Mouse (Mus musculus) hindbrain, embryonic 16.5 days (tissue): Measurements from ENCODE around the gene Rabggta. TPM values are rescaled to one million over a fixed set of nuclear protein-coding genes. Genes with fewer than 3 reads are reported as not detected.

ENCODE experiments used
- ATAC-seq: fragments of 200-750 bp; cut with Nextera tagmentation; 2 replicates; pipeline ENCODE4 v1.8.0; 2017; ENCODE audit warnings: moderate TSS enrichment, moderate library complexity
- H3K27ac ChIP-seq: fragments of 300-500 bp; sonication (generic); 2 replicates; pipeline ENCODE4 v1.5.1; 2014; ENCODE audit warnings: low read depth, mild to moderate bottlenecking, control low read depth, low read length, moderate library complexity
- H3K27me3 ChIP-seq: fragments of 300-500 bp; sonication (generic); replicated peaks from 2 replicates; pipeline ENCODE4 v1.6.1; 2014; ENCODE audit warnings: low read length; ENCODE audit not compliant: control insufficient read depth, insufficient read depth
- H3K36me3 ChIP-seq: fragments of 300-500 bp; sonication (generic); 2 replicates; pipeline ENCODE4 v1.6.1; 2014; ENCODE audit warnings: mild to moderate bottlenecking, low read length, moderate library complexity, mixed read lengths; ENCODE audit not compliant: control insufficient read depth, insufficient read depth
- H3K4me1 ChIP-seq: fragments of 300-500 bp; sonication (generic); 2 replicates; pipeline ENCODE4 v1.6.1; 2014; ENCODE audit warnings: low read depth, low read length; ENCODE audit not compliant: control insufficient read depth, insufficient read depth
- H3K4me2 ChIP-seq: fragments of 300-500 bp; sonication (generic); 2 replicates; pipeline ENCODE4 v1.6.1; 2014; ENCODE audit warnings: mild to moderate bottlenecking, low read length, control low read depth, moderate library complexity
- H3K4me3 ChIP-seq: fragments of 300-500 bp; sonication (generic); 2 replicates; pipeline ENCODE4 v1.5.1; 2014; ENCODE audit warnings: mild to moderate bottlenecking, low read length, control low read depth, moderate library complexity
- H3K9ac ChIP-seq: fragments of 300-500 bp; sonication (generic); 2 replicates; pipeline ENCODE4 v1.6.1; 2014; ENCODE audit warnings: low read depth, mild to moderate bottlenecking, control low read depth, low read length, moderate library complexity
- H3K9me3 ChIP-seq: fragments of 300-500 bp; sonication (generic); 2 replicates; pipeline ENCODE4 v1.6.1; 2014; ENCODE audit warnings: mild to moderate bottlenecking, low read length, moderate library complexity; ENCODE audit not compliant: control insufficient read depth
- WGBS: fragments of 180-500 bp; shearing (Covaris S2); extraction: QIAGEN DNeasy Blood & Tissue Kit; methylation state at CpG from one replicate; pipeline ENCODE4 v1.1.7; 2014; 5-methylcytosine and 5-hydroxymethylcytosine counted together
- polyA plus RNA-seq: library from polyadenylated mRNA; unstranded; fragments of >200 nt; fragmentation: Nextera tagmentation; extraction: Ambion mirVana; gene quantifications from 2 replicates; pipeline ENCODE4 v1.2.1, GENCODE M21; 2015

The Rabggta gene
- polyA plus RNA-seq, result 60.3 and 65.8 TPM in 2 replicates

DNA sequence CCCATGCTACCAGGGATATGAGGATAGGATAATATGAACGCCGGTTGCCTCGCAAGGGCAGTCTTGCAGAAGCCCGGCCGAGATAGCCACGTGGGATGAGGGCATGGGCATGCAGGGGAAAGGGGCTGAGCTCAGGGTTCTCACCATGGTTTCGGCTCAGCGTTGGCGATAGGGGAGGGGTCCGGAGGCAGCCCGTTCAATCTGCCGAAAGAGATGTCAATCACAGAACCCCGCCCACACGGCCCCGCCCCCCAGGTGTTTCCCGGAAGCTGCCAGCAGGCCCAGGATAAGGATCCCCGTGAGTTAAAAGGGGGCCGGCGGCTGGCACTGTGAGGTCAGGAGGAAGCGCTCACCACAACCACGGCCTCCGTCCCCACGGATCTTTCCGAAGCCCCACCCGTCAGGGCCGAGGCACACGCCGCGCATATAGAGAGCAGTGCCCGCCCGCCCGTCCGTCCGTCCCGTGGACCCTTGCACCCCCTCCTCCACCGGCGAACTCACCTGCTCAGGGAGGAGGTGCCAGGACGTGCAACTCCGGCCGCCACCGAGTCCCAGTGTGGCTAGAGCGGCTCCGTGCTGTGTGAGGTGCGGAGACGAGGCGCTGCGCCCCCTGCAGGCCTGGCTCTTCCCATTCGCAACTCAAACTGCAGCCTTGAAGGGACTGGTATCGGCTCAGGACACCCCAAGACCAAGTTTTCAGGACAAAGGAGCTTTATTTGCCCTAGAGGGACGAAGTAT is at the start of gene Rabggta:
Gene Rabggta, minus strand, starts transcription at position 564 of the 738 bp plus-strand sequence.
- Histone ChIP-seq H3K4me3 (peak within 1 kb of the TSS; percentile 73), H3K27me3 (no peaks in the 10 kb centered on the region), H3K9me3 (no peaks in the 10 kb centered on the region), H3K36me3 (peaks cover 9% of the 10 kb centered on the region), H3K4me2 (peak within 1 kb of the TSS; percentile 55), H3K27ac (peak within 1 kb of the TSS; percentile 84), H3K4me1 (peaks cover 8% of the 10 kb centered on the region), H3K9ac (peak within 1 kb of the TSS; percentile 78)
- WGBS, result under 1% methylated on average over 50 of the region's 50 CpGs
- peak; percentile 98 for ATAC-seq

DNA sequence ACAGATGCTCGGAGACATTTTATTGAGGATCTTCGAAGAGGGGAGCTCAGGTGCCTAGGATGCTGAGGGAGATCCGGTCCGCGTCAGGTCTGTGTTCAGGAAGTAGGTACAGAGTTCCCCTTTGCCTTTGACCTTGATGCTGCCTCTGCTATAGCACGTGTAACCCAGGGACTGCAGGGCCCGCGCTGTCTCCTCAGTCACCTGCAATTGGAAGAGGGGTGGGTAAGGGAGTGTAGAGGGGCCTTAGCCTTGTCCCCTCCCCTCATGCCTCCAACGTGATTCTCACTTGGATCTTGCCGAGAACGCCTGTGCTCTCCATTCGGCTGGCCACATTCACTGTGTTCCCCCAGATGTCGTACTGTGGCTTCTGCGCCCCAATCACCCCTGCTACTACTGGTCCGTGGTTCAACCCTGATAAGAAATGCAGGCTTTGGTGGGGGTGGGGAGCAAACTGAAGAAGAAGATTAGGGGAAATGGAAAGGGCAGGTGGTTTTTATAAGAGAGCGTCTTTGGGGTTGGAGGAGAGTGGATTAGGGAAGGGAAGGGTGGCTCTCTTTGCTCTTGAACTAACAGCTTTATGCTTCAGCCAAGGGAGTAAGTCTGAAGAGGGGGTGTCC is 47.1 kb upstream of the Rabggta start:
- H3K4me2 ChIP-seq, result no peak overlapping the region

DNA sequence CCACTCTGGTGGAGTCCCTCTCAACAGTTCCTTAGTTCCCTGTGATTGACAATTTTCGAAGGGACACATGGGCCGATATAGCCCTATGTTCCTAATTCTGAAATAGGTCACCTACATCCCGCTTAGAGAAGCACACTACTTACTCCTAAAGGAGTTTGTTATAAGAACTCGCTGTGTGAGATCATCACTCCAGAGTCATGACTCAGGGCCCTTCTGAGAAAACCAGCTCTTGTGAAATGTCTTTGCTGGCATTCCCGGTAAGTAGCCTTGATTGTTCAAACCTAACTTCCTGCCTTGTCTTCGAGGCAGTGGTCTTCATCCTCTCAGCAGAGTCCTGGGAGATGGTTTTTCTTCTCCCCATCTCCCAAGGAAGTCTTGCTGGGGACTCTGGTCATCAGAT is 46.5 kb upstream of the Rabggta start:
- Histone ChIP-seq H3K9ac (no peak overlapping the region), H3K27ac (no peak overlapping the region), H3K9me3 (no peaks in the 10 kb centered on the region), H3K4me2 (no peak overlapping the region), H3K36me3 (no peaks in the 10 kb centered on the region), H3K4me1 (peaks cover 8% of the 10 kb centered on the region), H3K27me3 (peaks cover 22% of the 10 kb centered on the region), H3K4me3 (no peak overlapping the region)
- 89% methylated on average over 6 of the region's 6 CpGs for WGBS
- no peak for ATAC-seq

More for the DNA sequence above, 47.1 kb upstream of the Rabggta start:
- H3K9ac ChIP-seq, result no peak overlapping the region
- H3K4me1 ChIP-seq, result peaks cover 8% of the 10 kb centered on the region
- no peak overlapping the region for H3K4me3 ChIP-seq
- H3K36me3 ChIP-seq, result no peaks in the 10 kb centered on the region
- no peaks in the 10 kb centered on the region for H3K9me3 ChIP-seq
- ATAC-seq, result no peak
- H3K27ac ChIP-seq, result no peak overlapping the region
- H3K27me3 ChIP-seq, result peaks cover 21% of the 10 kb centered on the region
- 85% methylated on average over 16 of the region's 16 CpGs for WGBS

DNA sequence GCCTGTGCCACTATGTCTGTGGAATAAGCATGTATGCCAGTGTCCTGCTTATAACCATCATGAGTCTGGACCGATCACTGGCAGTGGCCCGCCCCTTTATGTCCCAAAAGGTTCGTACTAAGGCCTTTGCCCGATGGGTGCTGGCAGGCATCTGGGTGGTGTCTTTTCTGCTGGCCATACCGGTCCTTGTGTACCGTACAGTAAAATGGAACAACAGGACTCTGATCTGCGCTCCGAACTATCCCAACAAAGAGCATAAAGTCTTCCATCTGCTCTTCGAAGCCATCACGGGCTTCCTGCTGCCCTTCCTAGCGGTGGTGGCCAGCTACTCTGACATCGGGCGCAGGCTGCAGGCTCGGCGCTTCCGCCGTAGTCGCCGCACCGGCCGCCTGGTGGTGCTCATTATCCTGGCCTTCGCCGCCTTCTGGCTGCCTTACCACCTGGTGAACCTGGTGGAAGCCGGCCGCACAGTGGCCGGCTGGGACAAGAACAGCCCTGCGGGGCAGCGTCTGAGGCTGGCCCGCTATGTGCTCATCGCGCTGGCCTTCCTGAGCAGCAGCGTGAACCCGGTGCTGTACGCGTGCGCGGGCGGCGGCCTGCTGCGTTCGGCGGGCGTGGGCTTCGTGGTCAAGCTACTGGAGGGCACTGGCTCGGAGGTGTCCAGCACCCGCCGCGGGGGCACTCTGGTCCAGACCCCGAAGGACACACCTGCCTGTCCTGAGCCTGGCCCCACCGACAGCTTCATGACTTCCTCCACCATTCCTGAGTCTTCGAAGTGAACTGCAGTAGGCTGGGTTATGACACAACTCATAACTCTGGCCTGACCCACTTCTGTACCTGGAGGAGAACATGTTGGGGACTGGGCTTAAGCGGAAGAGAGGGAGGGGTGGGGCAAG is 45.7 kb upstream of the Rabggta start:
- H3K4me3 ChIP-seq, result peak overlapping the region; percentile 46
- peaks cover 8% of the 10 kb centered on the region for H3K4me1 ChIP-seq
- WGBS, result 11% methylated on average over 52 of the region's 52 CpGs
- no peaks in the 10 kb centered on the region for H3K36me3 ChIP-seq
- H3K9me3 ChIP-seq, result no peaks in the 10 kb centered on the region
- peak overlapping the region; percentile 70 for H3K9ac ChIP-seq
- ATAC-seq, result peak; percentile 71
- peak overlapping the region; percentile 84 for H3K4me2 ChIP-seq
- no peak overlapping the region; the same call in 1 of the 2 replicates for H3K27ac ChIP-seq
- peaks cover 23% of the 10 kb centered on the region for H3K27me3 ChIP-seq

GRCm38 (mm10) chr14:55765696-55766095 is 43.6 kb upstream of the Rabggta start, which contains the start of gene Ltb4r1:
Ltb4r1 (plus strand) TSS chr14:55765962.
- H3K27me3 ChIP-seq, result peaks cover 31% of the 10 kb centered on the region

GRCm38 (mm10) chr14:55763166-55763565 is 41.1 kb upstream of the Rabggta start:
- peaks cover 29% of the 10 kb centered on the region for H3K27me3 ChIP-seq
- no peaks in the 10 kb centered on the region for H3K9me3 ChIP-seq
- WGBS, result 53% methylated on average over 7 of the region's 7 CpGs
- H3K4me3 ChIP-seq, result no peak overlapping the region
- no peak overlapping the region for H3K9ac ChIP-seq
- peaks cover 14% of the 10 kb centered on the region for H3K4me1 ChIP-seq
- no peak for ATAC-seq
- H3K36me3 ChIP-seq, result no peaks in the 10 kb centered on the region
- H3K4me2 ChIP-seq, result peak overlapping the region; percentile 81; the same call in 1 of the 2 replicates
- no peak overlapping the region for H3K27ac ChIP-seq

More at GRCm38 (mm10) chr14:55765696-55766095, 43.6 kb upstream of the Rabggta start, which contains the start of gene Ltb4r1:
- Histone ChIP-seq H3K9me3 (no peaks in the 10 kb centered on the region), H3K9ac (no peak within 1 kb of the TSS), H3K4me3 (no peak within 1 kb of the TSS), H3K4me2 (no peak within 1 kb of the TSS), H3K4me1 (peaks cover 14% of the 10 kb centered on the region), H3K36me3 (no peaks in the 10 kb centered on the region), H3K27ac (no peak within 1 kb of the TSS)
- WGBS, result 76% methylated on average over 4 of the region's 4 CpGs
- no peak for ATAC-seq

DNA sequence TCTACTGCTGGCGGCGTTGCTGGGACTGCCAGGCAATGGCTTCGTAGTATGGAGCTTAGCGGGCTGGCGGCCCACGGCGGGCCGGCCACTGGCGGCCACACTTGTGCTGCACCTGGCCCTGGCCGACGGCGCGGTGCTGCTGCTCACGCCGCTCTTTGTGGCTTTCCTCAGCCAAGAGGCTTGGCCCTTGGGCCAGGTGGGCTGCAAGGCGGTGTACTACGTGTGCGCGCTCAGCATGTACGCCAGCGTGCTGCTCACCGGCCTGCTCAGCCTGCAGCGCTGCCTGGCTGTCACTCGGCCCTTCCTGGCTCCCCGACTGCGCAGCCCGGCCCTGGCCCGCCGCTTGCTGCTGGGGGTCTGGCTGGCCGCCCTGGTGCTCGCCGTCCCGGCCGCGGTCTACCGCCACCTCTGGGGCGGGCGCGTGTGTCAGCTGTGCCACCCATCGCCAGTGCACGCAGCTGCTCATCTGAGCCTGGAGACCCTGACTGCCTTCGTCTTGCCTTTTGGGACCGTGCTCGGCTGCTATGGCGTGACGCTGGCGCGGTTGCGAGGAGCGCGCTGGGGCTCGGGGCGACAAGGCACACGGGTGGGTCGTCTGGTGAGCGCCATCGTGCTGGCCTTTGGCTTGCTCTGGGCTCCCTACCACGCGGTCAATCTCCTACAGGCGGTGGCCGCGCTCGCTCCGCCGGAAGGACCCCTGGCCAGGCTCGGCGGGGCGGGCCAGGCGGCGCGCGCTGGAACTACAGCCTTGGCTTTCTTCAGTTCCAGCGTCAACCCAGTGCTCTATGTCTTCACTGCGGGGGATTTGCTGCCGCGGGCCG is 40.1 kb upstream of the Rabggta start:
- 0% methylated on average over 77 of the region's 77 CpGs for WGBS
- Histone ChIP-seq H3K9me3 (no peaks in the 10 kb centered on the region), H3K4me2 (peak overlapping the region; percentile 81)

GRCm38 (mm10) chr14:55761163-55761562 is 39.1 kb upstream of the Rabggta start, which contains the start of gene Ltb4r2:
Ltb4r2 (plus strand) TSS chr14:55761428.
- no peak for ATAC-seq
- Histone ChIP-seq H3K4me1 (peaks cover 6% of the 10 kb centered on the region), H3K4me2 (peak within 1 kb of the TSS; percentile 81), H3K4me3 (peak within 1 kb of the TSS; percentile 51), H3K9me3 (no peaks in the 10 kb centered on the region), H3K27ac (peak within 1 kb of the TSS; percentile 37), H3K27me3 (peaks cover 20% of the 10 kb centered on the region), H3K36me3 (no peaks in the 10 kb centered on the region), H3K9ac (peak within 1 kb of the TSS; percentile 75)
- 80% methylated on average over 6 of the region's 6 CpGs for WGBS

More for the DNA sequence above, 40.1 kb upstream of the Rabggta start:
- Histone ChIP-seq H3K9ac (peak overlapping the region; percentile 75), H3K4me1 (peaks cover 6% of the 10 kb centered on the region), H3K36me3 (no peaks in the 10 kb centered on the region), H3K4me3 (peak overlapping the region; percentile 51), H3K27me3 (peaks cover 27% of the 10 kb centered on the region), H3K27ac (peak overlapping the region; percentile 37)
- ATAC-seq, result peak; percentile 74
